Mouse (Mus musculus) heart, embryonic 15.5 days (tissue): ENCODE results near the gene Hspa1a. TPM values are rescaled to one million over a fixed set of nuclear protein-coding genes. Genes with fewer than 3 reads are reported as not detected.
A peak's percentile ranks its signal among the peaks of the same experiment; 100 is the strongest.

Source experiments
- ATAC-seq: fragments of 200-750 bp; cut with Nextera tagmentation; replicated peaks from 2 replicates; pipeline ENCODE4 v1.8.0; 2017; ENCODE audit warnings: low read depth, moderate TSS enrichment; ENCODE audit not compliant: insufficient number of reproducible peaks, insufficient read depth, low FRiP score
- H3K27ac ChIP-seq: fragments of 300-500 bp; sonication (generic); 2 replicates; pipeline ENCODE4 v1.5.1; 2015; ENCODE audit warnings: mild to moderate bottlenecking, inconsistent platforms
- H3K27me3 ChIP-seq: fragments of 300-500 bp; sonication (generic); 2 replicates; pipeline ENCODE4 v1.6.1; 2015; ENCODE audit warnings: inconsistent platforms
- H3K36me3 ChIP-seq: fragments of 300-500 bp; sonication (generic); 2 replicates; pipeline ENCODE4 v1.6.1; 2015; ENCODE audit warnings: mild to moderate bottlenecking, inconsistent platforms
- H3K4me1 ChIP-seq: fragments of 300-500 bp; sonication (generic); replicated peaks from 2 replicates; pipeline ENCODE4 v1.6.1; 2015; ENCODE audit warnings: inconsistent platforms
- H3K4me2 ChIP-seq: fragments of 300-500 bp; sonication (generic); 2 replicates; pipeline ENCODE4 v1.6.1; 2015; ENCODE audit warnings: inconsistent platforms, mild to moderate bottlenecking, moderate library complexity
- H3K4me3 ChIP-seq: fragments of 300-500 bp; sonication (generic); 2 replicates; pipeline ENCODE4 v1.5.1; 2015; ENCODE audit warnings: mild to moderate bottlenecking, inconsistent platforms
- H3K9ac ChIP-seq: fragments of 300-500 bp; sonication (generic); 2 replicates; pipeline ENCODE4 v1.6.1; 2015; ENCODE audit warnings: mild to moderate bottlenecking, inconsistent platforms
- H3K9me3 ChIP-seq: fragments of 300-500 bp; sonication (generic); replicated peaks from 2 replicates; pipeline ENCODE4 v1.6.1; 2016; ENCODE audit warnings: inconsistent platforms
- WGBS: fragments of 180-500 bp; shearing (Covaris S2); methylation state at CpG from one replicate; pipeline ENCODE4 v1.1.7; 2015; ENCODE audit warnings: mixed read lengths; 5-methylcytosine and 5-hydroxymethylcytosine counted together
- polyA plus RNA-seq: library from polyadenylated mRNA; unstranded; fragments of >200 nt; fragmentation: Nextera tagmentation; extraction: Ambion mirVana; gene quantifications from 2 replicates; pipeline ENCODE4 v1.2.1, GENCODE M21; 2015

The Hspa1a gene
- polyA plus RNA-seq, 1 experiment from 2014 or later: 3.5 TPM

DNA sequence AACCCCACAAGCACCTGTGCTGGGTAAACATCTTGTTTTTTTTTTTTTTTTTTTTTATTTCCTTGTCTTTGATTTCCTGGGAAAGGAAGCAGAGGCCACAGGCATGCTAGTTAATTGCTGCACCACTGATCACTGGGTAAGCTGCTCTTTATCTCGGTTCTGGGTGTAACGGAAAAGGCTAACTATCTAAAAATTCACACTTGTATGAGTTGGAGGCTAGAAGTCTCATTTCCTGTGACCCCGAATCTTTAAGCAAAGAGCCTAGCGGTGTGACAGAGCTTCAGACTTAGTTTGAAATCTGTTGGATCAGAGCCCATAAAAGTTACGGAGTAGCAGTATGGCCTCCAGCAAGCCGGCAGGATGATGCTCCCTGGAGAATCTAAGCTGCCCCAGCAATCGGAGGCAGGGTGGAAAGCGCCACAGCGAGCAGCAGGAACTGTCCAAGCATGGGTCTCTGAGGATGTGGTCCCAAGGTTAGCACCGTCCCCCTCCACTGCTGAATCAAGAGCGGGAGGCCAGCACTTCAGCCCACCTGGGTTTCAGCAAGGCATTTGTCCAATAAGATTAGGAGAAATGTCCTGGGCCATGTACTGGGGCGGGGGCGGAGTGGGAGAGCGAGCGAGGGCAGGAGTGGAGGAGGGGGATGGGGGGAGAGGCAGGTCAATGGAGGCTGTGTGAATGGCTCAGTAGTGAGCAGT, 30.5 kb downstream of the Hspa1a start:
- Histone ChIP-seq H3K9ac (peak overlapping the region; percentile 25), H3K4me2 (peak overlapping the region; percentile 64), H3K27ac (peak overlapping the region; percentile 50), H3K4me3 (peak overlapping the region; percentile 40), H3K9me3 (no peaks in the 10 kb centered on the region), H3K27me3 (no peaks in the 10 kb centered on the region), H3K4me1 (peaks cover 11% of the 10 kb centered on the region), H3K36me3 (0 out of 2 replicates have a peak, but pooled peaks cover 2% of the 10 kb centered on the region)
- WGBS: 5% methylated on average over 15 of the region's 15 CpGs
- ATAC-seq: peak; percentile 31; the same call in 1 of the 2 replicates

DNA sequence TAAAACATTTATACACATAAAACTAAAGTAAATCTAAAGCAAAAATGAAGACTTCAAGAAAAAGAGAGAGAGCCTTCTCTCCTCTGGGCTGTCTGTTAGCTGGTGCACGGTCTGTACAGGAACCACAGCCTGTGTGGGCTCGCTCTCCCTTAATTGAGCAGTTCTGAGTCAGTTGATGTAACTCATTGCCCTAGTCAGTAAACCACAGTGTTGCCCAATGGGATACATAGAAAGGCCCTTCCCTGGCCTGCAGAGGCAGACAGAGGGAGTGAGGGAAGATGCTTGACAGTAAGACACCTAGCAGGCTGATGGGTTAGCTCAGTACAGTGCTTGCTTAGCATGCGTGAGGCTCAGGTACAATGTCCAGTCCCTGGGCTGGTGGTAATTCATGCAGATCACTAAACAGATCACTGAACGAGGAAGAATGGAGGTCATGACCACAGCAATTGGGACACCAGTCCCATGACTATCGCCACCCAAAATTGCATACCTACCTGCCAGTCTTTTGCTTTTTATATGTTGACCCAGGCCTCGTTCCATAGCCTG, 33.9 kb downstream of the Hspa1a start:
- no peaks in the 10 kb centered on the region for H3K9me3 ChIP-seq
- no peak overlapping the region for H3K9ac ChIP-seq
- no peak for ATAC-seq
- H3K4me2 ChIP-seq: no peak overlapping the region
- H3K36me3 ChIP-seq: peaks cover 11% of the 10 kb centered on the region; the same call in 1 of the 2 replicates
- 81% methylated on average over 6 of the region's 6 CpGs for WGBS
- H3K27ac ChIP-seq: no peak overlapping the region
- no peaks in the 10 kb centered on the region for H3K27me3 ChIP-seq
- peaks cover 7% of the 10 kb centered on the region for H3K4me1 ChIP-seq
- H3K4me3 ChIP-seq: no peak overlapping the region

DNA sequence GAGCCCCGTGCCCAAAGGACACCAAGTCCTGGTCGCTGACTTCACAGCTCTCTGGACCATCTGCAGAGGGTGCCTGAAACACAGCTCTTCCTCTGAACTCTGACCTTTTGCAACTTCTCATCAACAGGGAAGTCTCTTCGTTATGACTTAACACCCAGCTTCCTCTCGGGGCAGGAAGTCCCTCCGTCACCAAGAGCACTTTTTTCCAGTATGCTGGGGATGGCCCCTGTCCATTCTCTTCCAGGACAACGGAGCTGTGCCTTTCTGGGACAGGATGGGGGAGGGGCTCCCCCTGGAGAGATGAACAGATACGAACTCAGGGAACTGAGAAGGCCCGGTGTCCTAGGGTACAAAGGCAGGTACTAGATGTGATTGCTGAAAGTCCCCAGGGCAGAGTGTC, 37.1 kb downstream of the Hspa1a start:
- Histone ChIP-seq H3K27me3 (no peaks in the 10 kb centered on the region), H3K4me3 (no peak overlapping the region), H3K9ac (no peak overlapping the region), H3K36me3 (peaks cover 11% of the 10 kb centered on the region; the same call in 1 of the 2 replicates), H3K9me3 (no peaks in the 10 kb centered on the region), H3K4me2 (peak overlapping the region; percentile 34; the same call in 1 of the 2 replicates), H3K4me1 (peaks cover 15% of the 10 kb centered on the region), H3K27ac (0 out of 2 replicates have a peak overlapping the region, but pooled peaks have one; percentile 28)
- no peak for ATAC-seq
- 47% methylated on average over 8 of the region's 8 CpGs for WGBS

DNA sequence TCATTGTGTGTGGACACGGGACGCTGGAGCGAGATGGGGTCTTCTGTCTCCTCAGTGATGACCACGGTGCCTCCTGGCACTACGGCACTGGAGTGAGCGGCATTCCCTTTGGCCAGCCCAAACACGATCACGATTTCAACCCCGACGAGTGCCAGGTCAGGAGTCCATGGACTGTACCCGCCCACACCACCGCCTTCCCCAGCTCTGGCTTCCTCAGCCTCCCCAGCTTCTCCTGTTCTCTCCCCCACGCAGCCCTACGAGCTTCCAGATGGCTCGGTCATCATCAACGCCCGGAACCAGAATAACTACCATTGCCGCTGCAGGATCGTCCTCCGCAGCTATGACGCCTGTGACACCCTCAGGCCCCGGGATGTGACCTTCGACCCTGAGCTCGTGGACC, 37.9 kb downstream of the Hspa1a start:
- Histone ChIP-seq H3K9ac (no peak overlapping the region), H3K4me3 (no peak overlapping the region), H3K4me1 (peaks cover 15% of the 10 kb centered on the region), H3K27me3 (no peaks in the 10 kb centered on the region), H3K4me2 (peak overlapping the region; percentile 34), H3K27ac (0 out of 2 replicates have a peak overlapping the region, but pooled peaks have one; percentile 28), H3K9me3 (no peaks in the 10 kb centered on the region), H3K36me3 (peaks cover 11% of the 10 kb centered on the region; the same call in 1 of the 2 replicates)
- no peak for ATAC-seq
- 70% methylated on average over 24 of the region's 24 CpGs for WGBS

DNA sequence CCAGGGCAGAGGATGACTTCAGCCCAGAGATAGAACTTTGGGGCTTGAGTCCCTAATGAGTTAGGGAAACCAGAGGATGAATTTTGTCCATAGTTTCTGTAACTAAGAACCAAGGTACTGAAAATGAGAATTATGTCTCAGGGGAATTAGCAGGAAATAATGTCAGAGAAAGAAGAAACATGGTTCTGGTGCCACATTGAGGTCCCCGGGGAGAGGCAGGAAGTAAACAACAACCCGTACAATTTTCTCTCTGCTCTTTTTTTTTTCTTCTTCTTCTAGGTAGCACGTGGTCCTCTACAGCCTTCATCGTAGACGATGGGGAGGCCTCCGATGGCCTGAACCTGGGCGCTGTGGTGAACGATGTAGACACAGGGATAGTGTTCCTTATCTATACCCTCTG, 39.7 kb downstream of the Hspa1a start:
- no peak for ATAC-seq

DNA sequence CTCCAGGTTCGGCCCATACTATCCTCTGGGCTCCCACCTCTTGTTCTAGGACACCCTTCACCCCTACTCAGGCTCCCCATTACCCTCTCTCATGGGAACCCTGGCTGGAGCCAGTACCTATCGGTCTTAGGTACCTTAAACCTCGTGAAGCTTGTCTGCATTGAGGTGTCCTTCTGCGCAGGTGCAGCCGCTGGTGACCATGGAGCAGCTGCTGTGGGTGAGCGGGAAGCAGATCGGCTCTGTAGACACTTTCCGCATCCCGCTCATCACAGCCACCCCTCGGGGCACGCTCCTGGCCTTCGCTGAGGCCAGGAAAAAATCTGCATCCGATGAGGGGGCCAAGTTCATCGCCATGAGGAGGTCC, 40.2 kb downstream of the Hspa1a start:
- H3K9me3 ChIP-seq: no peaks in the 10 kb centered on the region
- H3K36me3 ChIP-seq: peaks cover 8% of the 10 kb centered on the region; the same call in 1 of the 2 replicates
- H3K4me1 ChIP-seq: peaks cover 15% of the 10 kb centered on the region
- no peaks in the 10 kb centered on the region for H3K27me3 ChIP-seq
- peak overlapping the region; percentile 69 for H3K9ac ChIP-seq
- ATAC-seq: 0 out of 2 replicates have a peak, but pooled peaks have one; percentile 1
- H3K4me3 ChIP-seq: peak overlapping the region; percentile 84
- H3K27ac ChIP-seq: peak overlapping the region; percentile 31; the same call in 1 of the 2 replicates
- H3K4me2 ChIP-seq: peak overlapping the region; percentile 97
- 8% methylated on average over 14 of the region's 14 CpGs for WGBS

More for the DNA sequence above, 39.7 kb downstream of the Hspa1a start:
- Histone ChIP-seq H3K27me3 (no peaks in the 10 kb centered on the region), H3K36me3 (peaks cover 9% of the 10 kb centered on the region; the same call in 1 of the 2 replicates), H3K4me1 (peaks cover 15% of the 10 kb centered on the region), H3K9me3 (no peaks in the 10 kb centered on the region), H3K9ac (peak overlapping the region; percentile 69), H3K4me3 (peak overlapping the region; percentile 84), H3K27ac (no peak overlapping the region), H3K4me2 (peak overlapping the region; percentile 97)
- WGBS: 88% methylated on average over 8 of the region's 8 CpGs

DNA sequence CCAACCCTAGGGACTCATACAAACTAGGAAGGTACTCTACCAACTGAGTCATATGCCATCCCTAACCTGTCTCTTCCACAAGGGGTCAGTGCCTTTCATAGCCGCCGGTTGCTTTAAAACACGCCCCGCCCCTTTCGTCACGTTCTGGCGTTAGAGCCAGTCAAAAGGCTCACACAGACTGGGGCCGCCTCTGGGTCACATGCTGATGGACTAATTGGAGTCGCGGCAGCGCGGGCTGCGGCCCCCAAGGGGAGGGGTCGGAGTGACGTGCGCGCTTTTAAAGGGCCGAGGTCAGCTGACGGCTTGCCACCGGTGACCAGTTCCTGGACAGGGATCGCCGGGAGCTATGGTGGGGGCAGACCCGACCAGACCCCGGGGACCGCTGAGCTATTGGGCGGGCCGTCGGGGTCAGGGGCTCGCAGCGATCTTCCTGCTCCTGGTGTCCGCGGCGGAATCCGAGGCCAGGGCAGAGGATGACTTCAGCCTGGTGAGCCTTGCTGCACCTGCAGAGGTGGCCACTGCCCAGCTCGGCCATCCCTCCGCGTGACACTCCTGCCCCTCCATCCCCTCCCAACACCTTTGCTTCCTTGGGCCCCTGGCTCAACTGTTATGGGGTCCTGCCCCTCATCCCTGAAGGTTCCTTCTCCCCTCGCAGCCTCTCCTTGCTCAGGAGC, 40.8 kb downstream of the Hspa1a start, which contains the start of gene Neu1:
Gene Neu1 (plus strand): TSS at position 193 of the 674 bp plus-strand sequence.
- Histone ChIP-seq H3K4me2 (peak within 1 kb of the TSS; percentile 97), H3K4me1 (peaks cover 15% of the 10 kb centered on the region), H3K9me3 (no peaks in the 10 kb centered on the region), H3K27me3 (no peaks in the 10 kb centered on the region), H3K27ac (peak within 1 kb of the TSS; percentile 31; the same call in 1 of the 2 replicates), H3K36me3 (peaks cover 8% of the 10 kb centered on the region; the same call in 1 of the 2 replicates), H3K4me3 (peak within 1 kb of the TSS; percentile 84), H3K9ac (peak within 1 kb of the TSS; percentile 69)
- 1% methylated on average over 38 of the region's 38 CpGs for WGBS
- peak; percentile 97 for ATAC-seq

DNA sequence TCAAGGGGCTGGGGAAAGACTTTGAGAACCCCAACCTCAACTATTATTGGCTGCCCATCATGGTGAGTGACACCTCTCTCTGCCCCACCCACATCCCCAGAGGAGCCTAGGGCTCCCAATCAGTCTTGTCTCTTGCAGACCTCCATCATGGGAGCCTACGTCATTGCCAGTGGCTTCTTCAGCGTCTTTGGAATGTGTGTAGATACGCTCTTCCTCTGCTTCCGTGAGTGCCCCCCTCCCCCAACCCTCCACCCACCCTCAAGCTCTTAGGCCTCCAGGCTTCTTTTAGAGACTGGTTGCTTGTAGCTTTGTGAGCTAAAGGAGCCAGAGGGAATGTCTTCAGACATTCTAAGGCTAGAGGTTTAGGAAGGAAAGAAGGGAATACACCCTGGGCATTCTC, 43.1 kb downstream of the Hspa1a start:
- no peaks in the 10 kb centered on the region for H3K36me3 ChIP-seq
- no peak overlapping the region for H3K4me2 ChIP-seq
- ATAC-seq: no peak
- no peak overlapping the region for H3K27ac ChIP-seq
- H3K4me3 ChIP-seq: no peak overlapping the region
- peaks cover 15% of the 10 kb centered on the region for H3K4me1 ChIP-seq
- no peaks in the 10 kb centered on the region for H3K9me3 ChIP-seq
- no peaks in the 10 kb centered on the region for H3K27me3 ChIP-seq
- H3K9ac ChIP-seq: no peak overlapping the region
- WGBS: 36% methylated on average over 4 of the region's 4 CpGs

DNA sequence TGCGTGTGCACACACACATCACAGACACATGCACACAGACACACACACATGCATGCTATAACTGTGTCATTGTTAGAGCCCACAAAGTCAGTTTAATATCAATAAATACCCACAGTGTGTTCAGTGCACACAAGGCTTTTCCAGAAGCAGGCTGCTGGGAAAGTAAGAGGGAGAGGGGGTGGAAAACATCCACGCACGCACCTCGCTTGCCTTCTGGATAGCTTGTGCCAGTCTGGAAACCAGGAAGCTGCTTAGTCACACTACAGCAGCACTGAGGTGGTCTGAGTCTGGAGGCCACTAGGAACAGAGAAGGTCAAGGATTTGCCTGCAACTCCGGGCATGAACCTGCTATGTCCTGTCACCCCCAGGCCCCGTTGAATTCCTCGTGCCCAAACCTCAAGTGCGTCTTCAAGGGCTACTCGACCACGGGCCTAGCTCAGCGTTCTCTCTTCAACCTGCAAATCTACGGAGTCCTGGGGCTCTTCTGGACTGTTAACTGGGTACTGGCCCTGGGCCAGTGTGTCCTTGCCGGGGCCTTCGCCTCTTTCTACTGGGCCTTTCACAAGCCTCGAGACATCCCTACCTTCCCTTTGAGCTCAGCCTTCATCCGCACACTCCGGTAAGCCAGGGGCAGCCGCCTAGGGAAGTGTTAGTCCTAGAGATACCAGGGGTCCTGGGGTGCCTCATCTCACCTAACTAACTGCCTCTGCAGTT, 44.5 kb downstream of the Hspa1a start:
- H3K36me3 ChIP-seq: no peaks in the 10 kb centered on the region
- H3K9me3 ChIP-seq: no peaks in the 10 kb centered on the region
- ATAC-seq: no peak
- 80% methylated on average over 18 of the region's 18 CpGs for whole genome bisulfite sequencing
- no peak overlapping the region for H3K4me3 ChIP-seq
- no peak overlapping the region for H3K4me2 ChIP-seq
- no peak overlapping the region for H3K27ac ChIP-seq
- peaks cover 14% of the 10 kb centered on the region for H3K4me1 ChIP-seq
- H3K9ac ChIP-seq: no peak overlapping the region
- no peaks in the 10 kb centered on the region for H3K27me3 ChIP-seq

DNA sequence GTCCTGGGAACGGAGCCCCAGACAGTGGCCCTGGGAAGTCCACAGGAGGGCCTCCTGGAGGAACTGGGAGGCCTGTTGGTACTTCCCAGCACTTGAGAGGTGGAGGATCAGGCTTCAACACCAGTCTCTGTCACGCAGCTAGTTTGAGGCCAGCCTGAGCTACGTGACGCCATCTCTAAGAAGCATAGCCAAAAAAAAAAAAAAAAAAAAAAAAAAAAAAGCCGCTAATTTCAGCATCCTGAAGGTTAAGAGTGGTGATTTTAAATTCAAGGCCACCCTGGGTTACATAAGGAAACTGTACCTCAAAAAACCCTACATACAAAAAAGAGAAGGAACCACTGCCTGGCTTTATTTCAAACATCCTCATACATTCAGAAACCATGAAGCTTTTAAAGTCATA, 47.7 kb downstream of the Hspa1a start:
- Histone ChIP-seq H3K36me3 (no peaks in the 10 kb centered on the region), H3K9me3 (no peaks in the 10 kb centered on the region), H3K4me1 (no peaks in the 10 kb centered on the region), H3K9ac (no peak overlapping the region), H3K27ac (no peak overlapping the region), H3K4me3 (no peak overlapping the region), H3K4me2 (no peak overlapping the region), H3K27me3 (no peaks in the 10 kb centered on the region)
- 73% methylated on average over 5 of the region's 5 CpGs for WGBS
- no peak for ATAC-seq

DNA sequence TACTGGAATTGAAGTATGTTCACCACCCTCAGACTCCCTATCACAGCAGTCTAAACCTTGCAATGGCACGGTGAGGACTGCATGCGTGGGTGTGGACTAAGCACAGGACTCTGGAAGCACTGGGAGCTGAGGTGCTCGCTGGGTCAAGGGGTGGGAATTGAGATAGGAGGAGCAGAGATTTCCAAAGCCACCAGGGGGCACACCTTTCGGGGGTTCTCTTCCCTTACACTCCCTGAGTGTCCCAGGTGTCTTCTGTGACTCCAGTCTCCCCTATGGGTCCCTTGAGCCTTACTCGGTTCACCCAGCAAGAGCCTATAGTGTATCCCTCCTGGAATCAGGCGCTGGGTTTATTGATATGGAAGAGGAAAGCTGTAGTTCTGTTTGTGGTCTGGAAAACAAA, 49.0 kb downstream of the Hspa1a start:
- no peaks in the 10 kb centered on the region for H3K36me3 ChIP-seq
- H3K9me3 ChIP-seq: no peaks in the 10 kb centered on the region
- WGBS: 48% methylated on average over 6 of the region's 6 CpGs
- H3K27ac ChIP-seq: no peak overlapping the region
- H3K9ac ChIP-seq: no peak overlapping the region
- no peak overlapping the region for H3K4me3 ChIP-seq
- no peak overlapping the region for H3K4me2 ChIP-seq
- no peak for ATAC-seq
- H3K4me1 ChIP-seq: no peaks in the 10 kb centered on the region
- H3K27me3 ChIP-seq: no peaks in the 10 kb centered on the region
